Mouse (Mus musculus): ENCODE data around the gene Tcf15. TPM values are rescaled to one million over a fixed set of nuclear protein-coding genes. Genes with fewer than 3 reads are reported as not detected.

Gene Tcf15
- 13.5 TPM in 2 replicates for polyA plus RNA-seq (2015; fragmentation: Nextera tagmentation; extraction: Ambion mirVana)

DNA sequence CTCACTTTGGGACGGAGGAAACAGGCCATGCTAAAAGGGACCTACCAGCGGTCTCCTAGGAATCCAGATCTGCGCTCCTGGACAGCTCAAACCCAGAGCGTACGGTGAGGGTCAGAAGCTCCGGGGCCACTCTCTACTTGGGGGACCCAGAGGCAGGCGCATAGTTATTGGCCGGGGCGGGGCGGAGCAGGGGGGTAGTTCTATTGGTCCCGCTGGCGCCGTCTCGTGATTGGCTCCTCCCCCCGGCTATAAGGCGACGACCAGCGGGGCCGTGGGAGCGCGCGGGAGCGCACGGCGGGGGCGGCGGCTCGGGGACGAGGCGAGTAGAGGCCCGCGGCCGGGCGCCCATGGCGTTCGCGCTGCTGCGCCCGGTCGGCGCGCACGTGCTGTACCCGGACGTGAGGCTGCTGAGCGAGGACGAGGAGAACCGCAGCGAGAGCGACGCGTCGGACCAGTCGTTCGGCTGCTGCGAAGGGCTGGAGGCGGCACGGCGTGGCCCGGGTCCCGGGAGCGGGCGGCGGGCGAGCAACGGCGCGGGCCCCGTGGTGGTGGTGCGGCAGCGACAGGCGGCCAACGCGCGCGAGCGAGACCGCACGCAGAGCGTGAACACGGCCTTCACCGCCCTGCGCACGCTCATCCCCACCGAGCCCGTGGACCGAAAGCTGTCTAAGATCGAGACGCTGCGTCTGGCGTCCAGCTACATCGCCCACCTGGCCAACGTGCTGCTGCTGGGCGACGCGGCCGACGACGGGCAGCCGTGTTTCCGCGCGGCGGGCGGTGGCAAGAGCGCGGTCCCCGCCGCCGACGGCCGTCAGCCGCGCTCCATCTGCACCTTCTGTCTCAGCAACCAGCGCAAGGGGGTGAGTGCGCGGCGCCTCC, at the start of gene Tcf15:
Gene Tcf15 (plus strand): TSS at position 283 of the 879 bp plus-strand sequence.
- H3K9me3 ChIP-seq (replicated peaks) = no peaks in the 10 kb centered on the region
- peaks cover 44% of the 10 kb centered on the region for H3K4me1 ChIP-seq
- peaks cover 56% of the 10 kb centered on the region for H3K27me3 ChIP-seq
- WGBS = under 1% methylated on average over 110 of the region's 118 CpGs
- H3K9ac ChIP-seq = peak within 1 kb of the TSS; percentile 57
- no peaks in the 10 kb centered on the region for H3K36me3 ChIP-seq
- ATAC-seq (replicated peaks; ENCODE audit: low FRiP score) = peak; percentile 81
- peak within 1 kb of the TSS; percentile 79 for H3K27ac ChIP-seq
- peak within 1 kb of the TSS; percentile 96 for H3K4me2 ChIP-seq
- H3K4me3 ChIP-seq (replicated peaks) = peak within 1 kb of the TSS; percentile 57

DNA sequence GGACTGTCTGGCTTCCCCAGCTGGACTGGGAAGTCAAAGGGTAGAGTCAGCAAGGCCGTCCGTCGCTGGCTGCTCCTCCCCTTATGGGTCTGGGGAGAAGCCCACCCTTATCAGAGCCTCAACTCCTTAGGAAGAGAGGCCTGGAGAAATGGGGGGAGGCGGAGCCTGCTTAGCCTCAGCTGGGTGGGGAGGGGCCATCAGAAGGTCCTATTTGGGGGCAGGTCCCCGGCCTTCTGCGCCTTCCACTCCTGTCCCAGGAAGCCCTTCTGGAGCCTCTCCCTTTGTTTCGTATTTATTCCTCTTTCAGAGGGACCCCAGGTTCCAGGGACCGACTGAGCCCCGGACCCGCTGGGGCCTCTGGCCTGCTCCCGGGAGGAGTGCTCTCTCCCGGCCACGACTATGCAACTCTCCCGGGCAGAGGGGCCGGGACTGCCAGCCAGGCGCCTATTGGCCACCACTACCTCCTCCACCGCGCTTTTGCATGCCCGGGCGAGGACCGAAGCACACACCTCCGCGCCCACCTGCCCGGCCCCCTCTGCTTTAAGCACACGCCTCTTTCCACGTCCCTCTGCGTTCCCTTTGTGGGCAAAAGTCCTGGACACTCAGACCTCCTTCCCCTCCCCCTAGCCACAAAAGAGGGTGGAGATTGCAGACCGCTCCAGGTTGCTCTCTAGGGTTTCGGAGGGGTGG, 48.4 kb upstream of the Tcf15 start:
- ATAC-seq (replicated peaks; ENCODE audit: low FRiP score) = peak; percentile 62
- Histone ChIP-seq H3K4me3 (replicated peaks) (peak overlapping the region; percentile 26), H3K27me3 (peaks cover 89% of the 10 kb centered on the region), H3K4me1 (peaks cover 22% of the 10 kb centered on the region), H3K9me3 (replicated peaks) (no peaks in the 10 kb centered on the region), H3K27ac (no peak overlapping the region), H3K4me2 (peak overlapping the region; percentile 60), H3K36me3 (no peaks in the 10 kb centered on the region), H3K9ac (no peak overlapping the region)
- WGBS = 5% methylated on average over 29 of the region's 29 CpGs

GRCm38 (mm10) chr2:152096922-152097321, 46.4 kb upstream of the Tcf15 start:
- Histone ChIP-seq H3K9ac (no peak overlapping the region), H3K27me3 (peaks cover 84% of the 10 kb centered on the region), H3K9me3 (replicated peaks) (no peaks in the 10 kb centered on the region), H3K4me1 (peaks cover 22% of the 10 kb centered on the region), H3K4me3 (replicated peaks) (no peak overlapping the region), H3K27ac (no peak overlapping the region), H3K4me2 (no peak overlapping the region), H3K36me3 (no peaks in the 10 kb centered on the region)
- ATAC-seq (replicated peaks; ENCODE audit: low FRiP score) = no peak
- WGBS = 83% methylated on average over 2 of the region's 2 CpGs

- no peak overlapping the region for H3K27ac ChIP-seq
- no peaks in the 10 kb centered on the region for H3K9me3 ChIP-seq (replicated peaks)
- no peak overlapping the region for H3K4me2 ChIP-seq
- WGBS = 72% methylated on average over 11 of the region's 11 CpGs
- no peaks in the 10 kb centered on the region for H3K36me3 ChIP-seq
- no peak for ATAC-seq (replicated peaks; ENCODE audit: low FRiP score)
- peaks cover 20% of the 10 kb centered on the region for H3K4me1 ChIP-seq
- H3K27me3 ChIP-seq = peaks cover 85% of the 10 kb centered on the region
- no peak overlapping the region for H3K9ac ChIP-seq
- H3K4me3 ChIP-seq (replicated peaks) = no peak overlapping the region
These were observed 45.4 kb upstream of the Tcf15 start for GRCm38 (mm10) chr2:152097916-152098315.

DNA sequence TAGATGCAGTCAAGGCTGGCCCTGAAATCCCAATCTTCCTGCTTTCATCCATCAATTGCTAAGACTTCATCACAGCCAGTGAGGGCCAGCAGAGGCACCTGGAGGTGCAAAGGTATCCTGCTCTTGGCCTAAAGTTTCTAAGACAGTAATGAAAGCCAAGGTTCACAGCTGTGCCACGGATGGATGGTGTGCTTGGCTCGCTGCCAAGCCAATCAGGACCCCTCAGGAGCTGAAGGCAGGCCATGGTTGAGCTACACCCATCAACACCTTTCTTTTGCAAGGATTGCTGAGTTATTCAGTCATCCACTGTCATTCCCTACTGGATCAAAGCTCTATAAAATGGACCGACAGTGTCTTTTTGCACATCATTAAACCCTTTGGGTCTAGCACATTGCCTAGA, 43.8 kb upstream of the Tcf15 start:
- Histone ChIP-seq H3K4me1 (peaks cover 10% of the 10 kb centered on the region), H3K9ac (no peak overlapping the region), H3K36me3 (no peaks in the 10 kb centered on the region), H3K27ac (no peak overlapping the region), H3K27me3 (peaks cover 74% of the 10 kb centered on the region), H3K9me3 (replicated peaks) (no peaks in the 10 kb centered on the region), H3K4me2 (no peak overlapping the region), H3K4me3 (replicated peaks) (no peak overlapping the region)
- WGBS = 53% methylated on average over 3 of the region's 3 CpGs
- ATAC-seq (replicated peaks; ENCODE audit: low FRiP score) = no peak

GRCm38 (mm10) chr2:152101761-152102160, 41.6 kb upstream of the Tcf15 start:
- Histone ChIP-seq H3K4me2 (no peak overlapping the region), H3K9me3 (replicated peaks) (no peaks in the 10 kb centered on the region), H3K27me3 (peaks cover 53% of the 10 kb centered on the region), H3K4me1 (peaks cover 13% of the 10 kb centered on the region), H3K36me3 (no peaks in the 10 kb centered on the region), H3K9ac (no peak overlapping the region), H3K4me3 (replicated peaks) (no peak overlapping the region), H3K27ac (no peak overlapping the region)
- ATAC-seq (replicated peaks; ENCODE audit: low FRiP score) = no peak
- 62% methylated on average over 13 of the region's 13 CpGs for WGBS

- Histone ChIP-seq H3K4me1 (peaks cover 13% of the 10 kb centered on the region), H3K27me3 (peaks cover 47% of the 10 kb centered on the region), H3K4me2 (no peak overlapping the region), H3K9me3 (replicated peaks) (no peaks in the 10 kb centered on the region), H3K27ac (no peak overlapping the region), H3K4me3 (replicated peaks) (no peak overlapping the region), H3K36me3 (no peaks in the 10 kb centered on the region), H3K9ac (no peak overlapping the region)
- 55% methylated on average over 6 of the region's 6 CpGs for WGBS
- ATAC-seq (replicated peaks; ENCODE audit: low FRiP score) = no peak
These were observed 41.0 kb upstream of the Tcf15 start for GRCm38 (mm10) chr2:152102369-152102768.

GRCm38 (mm10) chr2:152104711-152105317, 38.5 kb upstream of the Tcf15 start:
- Histone ChIP-seq H3K27ac (no peak overlapping the region; the same call in 1 of the 2 replicates), H3K4me1 (peaks cover 13% of the 10 kb centered on the region), H3K9ac (peak overlapping the region; percentile 59), H3K4me3 (replicated peaks) (peak overlapping the region; percentile 56), H3K36me3 (no peaks in the 10 kb centered on the region), H3K9me3 (replicated peaks) (no peaks in the 10 kb centered on the region), H3K27me3 (peaks cover 33% of the 10 kb centered on the region), H3K4me2 (peak overlapping the region; percentile 78)
- ATAC-seq (replicated peaks; ENCODE audit: low FRiP score) = peak; percentile 18
- 14% methylated on average over 17 of the region's 17 CpGs for WGBS

DNA sequence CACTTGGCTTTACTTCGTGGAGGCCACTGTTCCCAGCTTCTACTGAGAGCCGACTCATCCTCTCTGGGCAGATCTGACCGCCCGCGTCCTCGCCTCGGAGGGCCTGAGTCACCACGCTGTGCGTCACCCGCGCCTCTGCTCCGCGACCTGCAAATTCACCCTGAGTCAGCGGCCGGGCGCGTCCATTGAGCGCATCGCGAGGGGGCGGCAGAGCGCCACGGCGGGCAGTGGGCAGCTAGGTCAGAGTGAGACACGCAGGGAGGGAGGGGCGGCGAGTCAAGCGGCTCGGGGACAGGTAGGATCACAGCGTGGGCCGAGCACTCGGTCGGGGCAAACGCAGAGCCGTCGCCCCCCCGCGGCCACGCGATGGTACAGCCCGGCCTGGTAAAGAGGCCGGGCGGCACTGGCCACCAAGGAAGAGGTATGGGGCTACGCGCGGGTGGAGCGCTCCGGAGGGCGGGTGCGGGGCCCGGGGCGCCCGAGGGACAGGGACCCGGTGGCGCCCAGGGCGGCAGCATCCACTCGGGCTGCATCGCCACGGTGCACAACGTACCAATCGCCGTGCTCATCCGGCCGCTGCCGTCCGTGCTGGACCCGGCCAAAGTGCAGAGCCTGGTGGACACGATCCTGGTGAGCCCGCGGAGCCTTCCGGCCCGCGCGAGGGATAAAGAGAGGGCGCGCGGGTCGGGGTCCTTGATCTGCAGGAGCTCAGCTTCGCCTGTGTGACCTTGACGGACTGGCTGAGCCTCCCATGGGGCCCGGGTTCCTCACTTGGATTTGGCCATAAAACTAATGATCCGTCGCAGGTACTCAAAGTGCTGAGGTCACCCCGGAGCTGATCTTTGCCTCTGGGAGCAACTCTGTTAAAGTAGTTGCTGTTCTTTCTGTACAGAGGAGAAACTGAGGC, 37.8 kb upstream of the Tcf15 start, which contains the start of gene Srxn1:
Gene Srxn1 (plus strand): TSS at position 199 of the 907 bp plus-strand sequence.
- WGBS = under 1% methylated on average over 60 of the region's 84 CpGs

DNA sequence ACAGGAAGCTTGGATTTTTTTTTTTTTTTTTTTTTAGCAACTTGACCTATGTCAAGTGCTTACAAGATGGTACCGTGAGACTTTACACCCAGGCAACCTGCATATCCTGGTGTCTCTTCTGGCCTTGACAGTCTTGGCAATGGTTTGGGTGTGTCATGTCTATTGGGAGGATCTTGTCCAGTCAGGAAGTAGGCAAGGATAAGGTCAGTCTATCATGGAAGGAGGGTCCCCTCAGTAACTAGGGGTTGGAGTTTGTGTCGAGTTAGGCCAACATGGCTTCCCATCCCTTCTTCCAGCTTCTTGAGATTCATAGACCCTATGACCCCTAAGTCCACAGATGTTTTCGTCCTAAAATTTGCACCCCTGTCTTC, 37.2 kb upstream of the Tcf15 start:
- Histone ChIP-seq H3K9me3 (replicated peaks) (no peaks in the 10 kb centered on the region), H3K4me1 (peaks cover 13% of the 10 kb centered on the region), H3K9ac (0 out of 2 replicates have a peak overlapping the region, but pooled peaks have one; percentile 59), H3K4me3 (replicated peaks) (peak overlapping the region; percentile 56), H3K27me3 (peaks cover 28% of the 10 kb centered on the region), H3K27ac (no peak overlapping the region), H3K36me3 (no peaks in the 10 kb centered on the region; the same call in 1 of the 2 replicates), H3K4me2 (peak overlapping the region; percentile 78)
- ATAC-seq (replicated peaks; ENCODE audit: low FRiP score) = no peak
- 63% methylated on average over 3 of the region's 3 CpGs for WGBS

More for the DNA sequence above, 37.8 kb upstream of the Tcf15 start, which contains the start of gene Srxn1:
- ATAC-seq (replicated peaks; ENCODE audit: low FRiP score) = peak; percentile 91
- Histone ChIP-seq H3K4me2 (peak within 1 kb of the TSS; percentile 78), H3K9ac (peak within 1 kb of the TSS; percentile 59), H3K27ac (peak within 1 kb of the TSS; percentile 74), H3K36me3 (no peaks in the 10 kb centered on the region; the same call in 1 of the 2 replicates), H3K9me3 (replicated peaks) (no peaks in the 10 kb centered on the region), H3K4me3 (replicated peaks) (peak within 1 kb of the TSS; percentile 56), H3K4me1 (peaks cover 13% of the 10 kb centered on the region), H3K27me3 (peaks cover 29% of the 10 kb centered on the region)

DNA sequence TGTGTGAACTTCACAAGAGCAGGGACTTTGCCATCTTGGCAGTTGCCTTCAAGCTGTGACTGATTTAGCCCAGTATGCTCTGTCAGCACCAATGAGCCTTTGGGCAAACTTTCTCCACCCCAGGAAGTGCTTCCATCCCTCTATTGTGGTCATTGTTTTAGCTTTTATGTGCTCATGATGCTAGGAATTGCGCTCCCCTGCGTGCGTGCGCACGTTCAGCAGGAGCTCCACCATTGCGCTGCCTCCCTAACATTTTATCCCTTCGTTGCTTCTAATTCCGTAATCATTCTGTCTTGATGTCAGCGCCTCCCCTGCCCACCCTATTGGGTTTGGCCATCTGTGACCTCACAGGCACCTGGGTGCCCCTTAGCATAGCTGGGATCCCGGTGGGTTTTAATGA, 36.8 kb upstream of the Tcf15 start:
- Histone ChIP-seq H3K27me3 (peaks cover 25% of the 10 kb centered on the region), H3K4me1 (peaks cover 13% of the 10 kb centered on the region), H3K27ac (no peak overlapping the region), H3K9me3 (replicated peaks) (no peaks in the 10 kb centered on the region), H3K4me3 (replicated peaks) (0 out of 2 replicates have a peak overlapping the region, but pooled peaks have one; percentile 56), H3K36me3 (no peaks in the 10 kb centered on the region; the same call in 1 of the 2 replicates), H3K9ac (no peak overlapping the region), H3K4me2 (peak overlapping the region; percentile 78)
- 91% methylated on average over 10 of the region's 10 CpGs for WGBS
- ATAC-seq (replicated peaks; ENCODE audit: low FRiP score) = no peak
